Mouse (Mus musculus) CH12.LX (cell line): Measurements from ENCODE around the gene Nubpl. TPM values are rescaled to one million over a fixed set of nuclear protein-coding genes. Genes with fewer than 3 reads are reported as not detected.
"Not testable (repeated sequence)": the region's sequence is repeated elsewhere in the genome, so short reads cannot be mapped to it uniquely, and the experiment has no call there.

Experiments used
- DNase-seq: peaks from one replicate; pipeline ENCODE4 v3.0.0-alpha.2; 2013; ENCODE audit errors: extremely low read depth
- H3K27ac ChIP-seq: 2 replicates; pipeline ENCODE4 v1.5.1; 2012; ENCODE audit warnings: low read depth, mild to moderate bottlenecking, control low read depth, moderate library complexity; ENCODE audit not compliant: insufficient read depth
- H3K27me3 ChIP-seq: replicated peaks from 2 replicates; pipeline ENCODE3; 2012; ENCODE audit warnings: inconsistent platforms
- H3K36me3 ChIP-seq, 2 experiments: replicated peaks in 1 of 2; 2 replicates each; pipeline versions ENCODE3 to v1.6.1; 2012; ENCODE audit warnings: inconsistent platforms in 1 of 2, low read length in 1 of 2, mild to moderate bottlenecking in 1 of 2, mixed read lengths in 1 of 2, moderate library complexity in 1 of 2; ENCODE audit not compliant: control insufficient read depth in 1 of 2, insufficient read depth in 1 of 2
- H3K4me1 ChIP-seq, 2 experiments: 2 replicates each; pipeline ENCODE4 v1.6.1; 2012; ENCODE audit warnings: inconsistent platforms in 1 of 2, moderate library complexity in 1 of 2; ENCODE audit not compliant: insufficient read depth in 2 of 2, control insufficient read depth in 1 of 2
- H3K4me2 ChIP-seq: 2 replicates; pipeline ENCODE4 v1.6.1; 2012; ENCODE audit warnings: low read depth, mild to moderate bottlenecking, control low read depth; ENCODE audit not compliant: poor library complexity, insufficient read depth, severe bottlenecking
- H3K4me3 ChIP-seq, 3 experiments: fragments of 150-350 bp in 1 of 3; sonication (generic) in 1 of 3; replicated peaks in 1 of 3; 2 replicates each; pipeline versions ENCODE3 to v1.5.1; 2011 to 2012; ENCODE audit warnings: low read depth in 2 of 3, low read length in 2 of 3, mild to moderate bottlenecking in 2 of 3, moderate library complexity in 2 of 3, control low read depth in 1 of 3, improper control_type of control experiment in 1 of 3, inconsistent platforms in 1 of 3, mixed read lengths in 1 of 3; ENCODE audit not compliant: poor library complexity in 1 of 3
- H3K79me2 ChIP-seq: replicated peaks from 2 replicates; pipeline ENCODE4 v1.6.1; 2012; ENCODE audit warnings: mild to moderate bottlenecking, moderate library complexity; ENCODE audit not compliant: control insufficient read depth, poor library complexity, insufficient read depth, severe bottlenecking; ENCODE audit errors: extremely low read depth
- H3K9ac ChIP-seq: 2 replicates; pipeline ENCODE4 v1.6.1; 2012; ENCODE audit warnings: low read depth, mild to moderate bottlenecking, control low read depth, moderate library complexity; ENCODE audit not compliant: insufficient read depth
- H3K9me3 ChIP-seq: replicated peaks from 2 replicates; pipeline ENCODE3; 2012; ENCODE audit warnings: low read length, inconsistent platforms, mixed read lengths
- BHLHE40 ChIP-seq: IDR thresholded peaks from 2 replicates; pipeline ENCODE4 v1.6.1; 2011; ENCODE audit warnings: mild to moderate bottlenecking, low read depth, low read length, improper control_type of control experiment
- E2F4 ChIP-seq: IDR thresholded peaks from 2 replicates; pipeline ENCODE4 v1.6.1; 2011; ENCODE audit warnings: low read depth, low read length, improper control_type of control experiment; ENCODE audit not compliant: insufficient replicate concordance
- ELF1 ChIP-seq: IDR thresholded peaks from 2 replicates; pipeline ENCODE4 v1.6.1; 2014; ENCODE audit warnings: low read depth, mild to moderate bottlenecking, inconsistent platforms, low read length, improper control_type of control experiment
- GABPA ChIP-seq: IDR thresholded peaks from 2 replicates; pipeline ENCODE4 v1.6.1; 2012; ENCODE audit warnings: low read depth, low read length, improper control_type of control experiment, inconsistent platforms; ENCODE audit not compliant: insufficient replicate concordance
- HCFC1 ChIP-seq: IDR thresholded peaks from 2 replicates; pipeline ENCODE4 v1.6.1; 2012; ENCODE audit warnings: low read depth, mild to moderate bottlenecking, inconsistent platforms, low read length, improper control_type of control experiment
- IRF4 ChIP-seq: IDR thresholded peaks from 2 replicates; pipeline ENCODE4 v1.6.1; 2014; ENCODE audit warnings: low read depth, mild to moderate bottlenecking, inconsistent platforms, low read length, improper control_type of control experiment
- JUN ChIP-seq: IDR thresholded peaks from 2 replicates; pipeline ENCODE4 v1.6.1; 2011; ENCODE audit warnings: low read depth, mild to moderate bottlenecking, low read length, improper control_type of control experiment, moderate library complexity; ENCODE audit not compliant: insufficient read depth
- MAFK ChIP-seq: IDR thresholded peaks from 2 replicates; pipeline ENCODE4 v1.6.1; 2011; ENCODE audit warnings: low read length, improper control_type of control experiment; ENCODE audit not compliant: insufficient replicate concordance
- MAX ChIP-seq: IDR thresholded peaks from 2 replicates; pipeline ENCODE4 v1.6.1; 2011; ENCODE audit warnings: low read length, improper control_type of control experiment
- MXI1 ChIP-seq: IDR thresholded peaks from 2 replicates; pipeline ENCODE4 v1.6.1; 2011; ENCODE audit warnings: mild to moderate bottlenecking, low read depth, low read length, improper control_type of control experiment
- MYC ChIP-seq: IDR thresholded peaks from 2 replicates; pipeline ENCODE4 v1.6.1; 2011; ENCODE audit warnings: low read depth, mild to moderate bottlenecking, improper control_type of control experiment, low read length
- NRF1 ChIP-seq: IDR thresholded peaks from 2 replicates; pipeline ENCODE4 v1.6.1; 2014; ENCODE audit warnings: low read depth, mild to moderate bottlenecking, inconsistent platforms, low read length, improper control_type of control experiment, moderate library complexity
- SMC3 ChIP-seq: IDR thresholded peaks from 2 replicates; pipeline ENCODE4 v1.6.1; 2011; ENCODE audit warnings: low read depth, low read length, improper control_type of control experiment
- TCF12 ChIP-seq: IDR thresholded peaks from 2 replicates; pipeline ENCODE4 v1.6.1; 2014; ENCODE audit warnings: low read depth, mild to moderate bottlenecking, inconsistent platforms, low read length, improper control_type of control experiment
- USF1 ChIP-seq: IDR thresholded peaks from 2 replicates; pipeline ENCODE4 v1.6.1; 2014; ENCODE audit warnings: low read depth, mild to moderate bottlenecking, inconsistent platforms, low read length, improper control_type of control experiment
- dilution Hi-C: fragments of 300-500 bp; cut with MboI; formaldehyde crosslinking; loops from 2 replicates; pipeline ENCODE4 v1.14.3; 2020; ENCODE audit warnings: low sequenced_read_pairs; ENCODE audit not compliant: extremely low pct_unique_long_range_greater_than_20kb, extremely low pct_ligation_motif_present
- in situ Hi-C: fragments of 300-500 bp; cut with MboI; formaldehyde crosslinking; loops from 3 replicates; pipeline ENCODE4 v1.14.3; 2019; ENCODE audit warnings: low sequenced_read_pairs, low pct_ligation_motif_present, low pct_unique_long_range_greater_than_20kb, mixed read lengths
- polyA plus RNA-seq: library from polyadenylated mRNA; unstranded; fragments of >175 nt; gene quantifications from 2 replicates; pipeline ENCODE4 v1.2.1, GENCODE M21; 2012; ENCODE audit warnings: low read depth; ENCODE audit not compliant: insufficient read length
- total RNA-seq, 2 experiments: library from RNA; depleted of rRNA; stranded (reverse); fragments of 300-350 nt in 1 of 2; fragments of >200 nt in 1 of 2; gene quantifications; 2 replicates each; pipeline ENCODE4 v1.2.3; 2012 to 2014

Nubpl gene
- total and polyA plus RNA-seq, 3 experiments: 9.5 to 11.8 (median 11.1) TPM

DNA sequence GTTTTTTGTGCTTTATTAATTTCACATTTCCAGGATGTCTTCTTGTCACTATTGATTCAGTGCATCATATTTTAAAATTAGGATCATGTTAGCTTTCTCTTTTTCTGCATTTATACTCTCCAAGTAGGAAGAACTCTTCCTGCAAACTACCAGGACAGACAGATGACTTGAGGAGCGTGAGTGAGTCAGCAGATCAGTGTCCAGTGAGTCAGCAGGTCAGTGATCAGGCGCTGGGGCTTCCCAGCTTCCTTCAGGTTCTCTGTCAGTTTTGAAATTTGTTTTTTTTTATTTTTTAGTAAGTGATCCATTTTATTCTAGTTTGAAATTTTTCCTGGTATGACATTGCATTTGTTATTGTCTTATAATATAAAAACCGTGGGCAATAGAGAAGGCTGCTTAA is 131.2 kb downstream of the Nubpl start:
- Histone ChIP-seq H3K9ac (no peak overlapping the region), H3K36me3 (no peaks in the 10 kb centered on the region), H3K4me3 (no peak overlapping the region), H3K79me2 (no peaks in the 10 kb centered on the region), H3K9me3 (no peaks in the 10 kb centered on the region)
- DNase-seq: no peak
- dilution Hi-C loops: no loop called here
- TF ChIP-seq NRF1 (no peak), E2F4 (no peak), MXI1 (no peak), ELF1 (no peak), GABPA (no peak)
- TF ChIP-seq, all 38 proteins: peak for 0
- in situ Hi-C loops: no loop called here
- no peak overlapping the region for H3K27ac ChIP-seq
- no peaks in the 10 kb centered on the region for H3K27me3 ChIP-seq
- no peak overlapping the region for H3K4me2 ChIP-seq
- H3K4me1 ChIP-seq: peaks cover 0 to 5% of the 10 kb centered on the region in 2 experiments; a peak in 1 of 4 replicates

DNA sequence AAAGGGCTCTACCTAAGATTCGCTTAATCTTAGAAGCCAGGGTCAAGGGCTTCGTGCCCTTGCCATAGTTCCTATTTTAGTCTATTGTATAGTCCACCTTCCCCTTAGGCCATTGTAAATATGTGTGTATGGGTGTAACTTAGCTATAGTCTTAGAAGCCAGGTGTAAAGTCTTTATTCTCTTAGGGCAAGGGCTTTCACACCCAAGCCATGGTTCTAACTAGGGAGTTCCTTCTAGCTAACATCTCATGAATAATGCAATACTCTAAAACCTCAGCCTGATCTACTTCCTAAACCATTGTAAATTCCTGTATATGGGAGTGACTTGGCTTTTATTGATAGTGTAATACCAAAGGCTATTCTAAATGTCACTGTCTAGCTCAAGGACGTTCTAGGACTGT is 134.4 kb downstream of the Nubpl start:
- dilution Hi-C loops, H3K27ac ChIP-seq, H3K36me3 ChIP-seq, H3K4me3 ChIP-seq, H3K79me2 ChIP-seq, H3K4me2 ChIP-seq, H3K9ac ChIP-seq, in situ Hi-C loops, H3K4me1 ChIP-seq, H3K9me3 ChIP-seq, H3K27me3 ChIP-seq, DNase-seq: not testable (repeated sequence)

- H3K4me1 ChIP-seq: no peaks in the 10 kb centered on the region
- H3K36me3 ChIP-seq: no peaks in the 10 kb centered on the region
- no peak overlapping the region for H3K9ac ChIP-seq
- dilution Hi-C loops: no loop called here
- TF ChIP-seq NRF1 (no peak), TCF12 (no peak), JUN (no peak), ELF1 (no peak), BHLHE40 (no peak), SMC3 (no peak), MAFK (no peak), MAX (no peak), USF1 (no peak), IRF4 (no peak), MYC (no peak), HCFC1 (no peak)
- no peaks in the 10 kb centered on the region for H3K27me3 ChIP-seq
- H3K4me3 ChIP-seq: no peak overlapping the region
- in situ Hi-C loops: no loop called here
- no peak for DNase-seq
- H3K9me3 ChIP-seq: no peaks in the 10 kb centered on the region
- no peaks in the 10 kb centered on the region for H3K79me2 ChIP-seq
- H3K4me2 ChIP-seq: no peak overlapping the region
- H3K27ac ChIP-seq: no peak overlapping the region
Measured at GRCm38 (mm10) chr12:52242712-52243111, 145.2 kb downstream of the Nubpl start.
